In genomic region chr10:62944975-62945580, GRCm38 (mm10) we compare ENCODE assay signal across 20 mouse cellular contexts. TPM values are rescaled to one million over a fixed set of nuclear protein-coding genes. Genes with fewer than 3 reads are reported as not detected.
DNase-seq lines count a peak whose midpoint lies in the region; ATAC-seq and TF ChIP-seq lines count a peak whose summit lies in the region.
"Had no signal": no experiment of that assay in that cellular context is flagged by ENCODE, and none has a peak within 500 bp of the region (broad histone marks: within the 10 kb centered on the region; RNA-seq: fewer than 3 reads in every experiment).

No protein-coding gene starts in this region.

- H3K4me3 ChIP-seq in intestine, embryonic 15.5 days (replicated peaks): no peak overlapping the region
- no peak overlapping the region for H3K4me3 ChIP-seq in intestine, postnatal 0 days (ENCODE audit: low read depth, low read length)
- 0 out of 2 replicates have a peak overlapping the region, but pooled peaks have one; percentile 10 for H3K4me3 ChIP-seq in liver, embryonic 12.5 days
- H3K4me3 ChIP-seq: heart, embryonic 12.5 days; limb, embryonic 10.5 days; lung, embryonic 15.5 days; midbrain, embryonic 12.5 days had no signal

- 0 out of 2 replicates have a peak, but pooled peaks cover 3% of the 10 kb centered on the region for H3K4me1 ChIP-seq in intestine, embryonic 15.5 days (replicated peaks)
- no peaks in the 10 kb centered on the region for H3K4me1 ChIP-seq in intestine, postnatal 0 days (replicated peaks; ENCODE audit: control insufficient read depth, insufficient read depth, low read length)
- H3K4me1 ChIP-seq in liver, embryonic 12.5 days: peaks cover 42% of the 10 kb centered on the region
- H3K4me1 ChIP-seq: heart, embryonic 12.5 days; midbrain, embryonic 12.5 days had no signal

- no peak overlapping the region for H3K27ac ChIP-seq in intestine, embryonic 15.5 days
- H3K27ac ChIP-seq in intestine, postnatal 0 days (ENCODE audit: low read depth, low read length): no peak overlapping the region
- H3K27ac ChIP-seq in liver, embryonic 12.5 days: peak overlapping the region; percentile 87
- H3K27ac ChIP-seq: limb, embryonic 10.5 days; lung, embryonic 15.5 days; midbrain, embryonic 12.5 days had no signal

- WGBS in intestine, embryonic 15.5 days: 86% methylated on average over 10 of the region's 10 CpGs
- 64% methylated on average over 10 of the region's 10 CpGs for WGBS in intestine, postnatal 0 days
- 38% methylated on average over 10 of the region's 10 CpGs for WGBS in liver, embryonic 12.5 days (ENCODE audit: insufficient replicate concordance)

- H3K36me3 ChIP-seq in intestine, embryonic 15.5 days: peaks cover 8% of the 10 kb centered on the region; the same call in 1 of the 2 replicates
- H3K36me3 ChIP-seq in intestine, postnatal 0 days (ENCODE audit: control insufficient read depth, insufficient read depth): peaks cover 26% of the 10 kb centered on the region
- H3K36me3 ChIP-seq in liver, embryonic 12.5 days: peaks cover 45% of the 10 kb centered on the region

- H3K9ac ChIP-seq in intestine, embryonic 15.5 days: no peak overlapping the region
- H3K9ac ChIP-seq in intestine, postnatal 0 days (ENCODE audit: low read depth, low read length): no peak overlapping the region
- peak overlapping the region; percentile 22 for H3K9ac ChIP-seq in liver, embryonic 12.5 days
- H3K9ac ChIP-seq: heart, embryonic 12.5 days; lung, embryonic 15.5 days; midbrain, embryonic 12.5 days had no signal

- peak; percentile 63 for DNase-seq in c-Kit-positive CD71-positive TER-119-positive erythroid progenitor cells, embryonic 14.5 days (ENCODE audit: low spot score)
- no peak for DNase-seq in cerebellum, adult 8-10 months
- DNase-seq in heart, postnatal 10 days: no peak
- DNase-seq in frontal cortex, adult 2 months (ENCODE audit: extremely low spot score in 1 of 2, low spot score in 1 of 2): no peak
- DNase-seq: adrenal gland, postnatal 14 days; B cell, adult 2 months; cerebellum, adult 18-20 months; embryo, embryonic 11 days; kidney, adult 8-10 months; layer of hippocampus, postnatal 36 days; thymus, postnatal 36 days had no signal

- TF ChIP-seq CTCF in intestine, postnatal 0 days (IDR thresholded peaks at IDR 0.05; ENCODE audit: low read depth): no peak

- no peak overlapping the region for H3K4me2 ChIP-seq in intestine, embryonic 15.5 days (replicated peaks)
- H3K4me2 ChIP-seq in intestine, postnatal 0 days (replicated peaks; ENCODE audit: low read depth): no peak overlapping the region
- H3K4me2 ChIP-seq in liver, embryonic 12.5 days: peak overlapping the region; percentile 42
- H3K4me2 ChIP-seq: heart, embryonic 12.5 days; lung, embryonic 15.5 days; midbrain, embryonic 12.5 days had no signal

- ATAC-seq in intestine, embryonic 15.5 days: peak; percentile 26; the same call in 1 of the 2 replicates
- ATAC-seq in intestine, postnatal 0 days: no peak
- peak; percentile 86 for ATAC-seq in liver, embryonic 12.5 days
- peak; percentile 59; the same call in 1 of the 2 replicates for ATAC-seq in megakaryocyte-erythroid progenitor cell, adult 5-6 weeks (replicated peaks; ENCODE audit: low FRiP score, low TSS enrichment, poor library complexity, severe bottlenecking)

- no peaks in the 10 kb centered on the region for H3K9me3 ChIP-seq in intestine, embryonic 15.5 days
- no peaks in the 10 kb centered on the region for H3K9me3 ChIP-seq in intestine, postnatal 0 days (ENCODE audit: control insufficient read depth)
- no peaks in the 10 kb centered on the region for H3K9me3 ChIP-seq in liver, embryonic 12.5 days (replicated peaks)
- H3K9me3 ChIP-seq: G1E; heart, embryonic 12.5 days; limb, embryonic 10.5 days; lung, embryonic 15.5 days; midbrain, embryonic 12.5 days had no signal

- no peaks in the 10 kb centered on the region for H3K27me3 ChIP-seq in intestine, embryonic 15.5 days (replicated peaks)
- H3K27me3 ChIP-seq in intestine, postnatal 0 days (replicated peaks; ENCODE audit: control insufficient read depth, insufficient read depth, low read length): no peaks in the 10 kb centered on the region
- H3K27me3 ChIP-seq in liver, embryonic 12.5 days (replicated peaks): no peaks in the 10 kb centered on the region
- H3K27me3 ChIP-seq: heart, embryonic 12.5 days; lung, embryonic 15.5 days; midbrain, embryonic 12.5 days had no signal

- intact Hi-C loops in heart, postnatal 10 days (cut with DNase I): no loop called here

RNA-seq across cellular contexts. Expression of gene Dna2, which starts 1.7 kb away (rescaled TPM):
- polyA plus RNA-seq in intestine, embryonic 15.5 days (2015; fragmentation: Nextera tagmentation; extraction: Ambion mirVana): 21.7 and 22.0 TPM in 2 replicates
- polyA plus RNA-seq in intestine, postnatal 0 days (2015; fragmentation: Nextera tagmentation; extraction: Ambion mirVana): 9.6 and 11.5 TPM in 2 replicates
- polyA plus RNA-seq in liver, embryonic 12.5 days (2016; fragmentation: Nextera tagmentation; extraction: Ambion mirVana): 40.3 and 40.6 TPM in 2 replicates
- total RNA-seq in megakaryocyte-erythroid progenitor cell, adult 5-6 weeks (2014; fragmentation: Nextera tagmentation): 61.7 and 63.1 TPM in 2 replicates
- total RNA-seq in megakaryocyte-erythroid progenitor cell, adult 5-6 weeks (2017): 41.9 and 42.8 TPM in 2 replicates
- 1 to 10 TPM; 3.3 to 3.5 TPM for total RNA-seq in heart, postnatal 10 days (2021)
- polyA plus RNA-seq in frontal cortex, adult 2 months (2012; rRNA removed): 3.2 and 3.6 TPM in 2 replicates

RNA-seq across cellular contexts. Expression of gene Slc25a16, which starts 24.6 kb away (rescaled TPM):
- 12.5 and 13.4 TPM in 2 replicates for polyA plus RNA-seq in intestine, embryonic 15.5 days (2015; fragmentation: Nextera tagmentation; extraction: Ambion mirVana)
- 14.6 and 16.3 TPM in 2 replicates for polyA plus RNA-seq in intestine, postnatal 0 days (2015; fragmentation: Nextera tagmentation; extraction: Ambion mirVana)
- 11.9 and 12.4 TPM in 2 replicates for polyA plus RNA-seq in liver, embryonic 12.5 days (2016; fragmentation: Nextera tagmentation; extraction: Ambion mirVana)
- 15.4 and 20.4 TPM in 2 replicates for total RNA-seq in megakaryocyte-erythroid progenitor cell, adult 5-6 weeks (2014; fragmentation: Nextera tagmentation)
- 22.1 and 25.7 TPM in 2 replicates for total RNA-seq in megakaryocyte-erythroid progenitor cell, adult 5-6 weeks (2017)
- total RNA-seq in heart, postnatal 10 days (2021): 10 to 100 TPM; 29.5 to 30.7 TPM
- 34.4 and 37.9 TPM in 2 replicates for polyA plus RNA-seq in frontal cortex, adult 2 months (2012; rRNA removed)

RNA-seq across cellular contexts. Expression of gene Rufy2, which starts 34.9 kb away (rescaled TPM):
- polyA plus RNA-seq in intestine, embryonic 15.5 days (2015; fragmentation: Nextera tagmentation; extraction: Ambion mirVana): 20.3 and 20.7 TPM in 2 replicates
- polyA plus RNA-seq in intestine, postnatal 0 days (2015; fragmentation: Nextera tagmentation; extraction: Ambion mirVana): 13.9 and 18.8 TPM in 2 replicates
- 4.1 and 4.2 TPM in 2 replicates for polyA plus RNA-seq in liver, embryonic 12.5 days (2016; fragmentation: Nextera tagmentation; extraction: Ambion mirVana)
- total RNA-seq in megakaryocyte-erythroid progenitor cell, adult 5-6 weeks (2014; fragmentation: Nextera tagmentation): 4.3 and 15.9 TPM in 2 replicates
- total RNA-seq in megakaryocyte-erythroid progenitor cell, adult 5-6 weeks (2017): 1.8 and 3.1 TPM in 2 replicates
- 10 to 100 TPM; 17.3 to 19.0 TPM for total RNA-seq in heart, postnatal 10 days (2021)
- polyA plus RNA-seq in frontal cortex, adult 2 months (2012; rRNA removed): 71.8 and 77.4 TPM in 2 replicates

RNA-seq across cellular contexts. Expression of gene Tet1, which starts 36.3 kb away (rescaled TPM):
- polyA plus RNA-seq in intestine, embryonic 15.5 days (2015; fragmentation: Nextera tagmentation; extraction: Ambion mirVana): 14.4 and 18.3 TPM in 2 replicates
- 3.0 and 5.2 TPM in 2 replicates for polyA plus RNA-seq in intestine, postnatal 0 days (2015; fragmentation: Nextera tagmentation; extraction: Ambion mirVana)
- 3.6 and 4.6 TPM in 2 replicates for polyA plus RNA-seq in liver, embryonic 12.5 days (2016; fragmentation: Nextera tagmentation; extraction: Ambion mirVana)
- 15.2 and 15.8 TPM in 2 replicates for total RNA-seq in megakaryocyte-erythroid progenitor cell, adult 5-6 weeks (2014; fragmentation: Nextera tagmentation)
- total RNA-seq in megakaryocyte-erythroid progenitor cell, adult 5-6 weeks (2017): 5.0 and 11.6 TPM in 2 replicates
- 10 to 100 TPM; 23.3 to 35.6 TPM for total RNA-seq in heart, postnatal 10 days (2021)
- 4.0 and 4.3 TPM in 2 replicates for polyA plus RNA-seq in frontal cortex, adult 2 months (2012; rRNA removed)
- polyA plus RNA-seq: G1E had no signal
